Mouse (Mus musculus) heart, postnatal 0 days (tissue): ENCODE results near the gene Mrpl48. TPM values are rescaled to one million over a fixed set of nuclear protein-coding genes. Genes with fewer than 3 reads are reported as not detected.

Experiments used
- ATAC-seq: fragments of 200-750 bp; cut with Nextera tagmentation; 2 replicates; pipeline ENCODE4 v1.8.0; 2017; ENCODE audit warnings: low read depth, moderate number of reproducible peaks, moderate library complexity; ENCODE audit not compliant: insufficient read depth
- DNase-seq: peaks from one replicate; pipeline ENCODE4 v3.0.0-alpha.2; 2016; ENCODE audit warnings: low spot score
- H3K27ac ChIP-seq: fragments of 300-500 bp; sonication (generic); 2 replicates; pipeline ENCODE4 v1.5.1; 2014; ENCODE audit warnings: low read depth, mild to moderate bottlenecking
- H3K27me3 ChIP-seq: fragments of 300-500 bp; sonication (generic); 2 replicates; pipeline ENCODE4 v1.6.1; 2014; ENCODE audit warnings: low read length, mixed read lengths; ENCODE audit not compliant: control insufficient read depth, insufficient read depth
- H3K36me3 ChIP-seq: fragments of 300-500 bp; sonication (generic); replicated peaks from 2 replicates; pipeline ENCODE4 v1.6.1; 2014; ENCODE audit warnings: low read length, mixed read lengths; ENCODE audit not compliant: control insufficient read depth, insufficient read depth
- H3K4me1 ChIP-seq: fragments of 300-500 bp; sonication (generic); 2 replicates; pipeline ENCODE4 v1.6.1; 2014; ENCODE audit warnings: antibody characterized with exemption; ENCODE audit not compliant: control insufficient read depth, insufficient read depth
- H3K4me2 ChIP-seq: fragments of 300-500 bp; sonication (generic); 2 replicates; pipeline ENCODE4 v1.6.1; 2014; ENCODE audit warnings: low read depth, mild to moderate bottlenecking, low read length, moderate library complexity
- H3K4me3 ChIP-seq: fragments of 300-500 bp; sonication (generic); 2 replicates; pipeline ENCODE4 v1.5.1; 2014; ENCODE audit warnings: low read depth, low read length
- H3K9ac ChIP-seq: fragments of 300-500 bp; sonication (generic); replicated peaks from 2 replicates; pipeline ENCODE4 v1.6.1; 2014; ENCODE audit warnings: low read depth, low read length, mixed read lengths
- H3K9me3 ChIP-seq: fragments of 300-500 bp; sonication (generic); replicated peaks from 2 replicates; pipeline ENCODE4 v1.6.1; 2016; ENCODE audit warnings: low read length; ENCODE audit not compliant: control insufficient read depth
- CTCF ChIP-seq: IDR thresholded peaks from 2 replicates; pipeline ENCODE4 v1.5.1; 2016; ENCODE audit warnings: antibody characterized with exemption, control low read depth, low read depth
- EP300 ChIP-seq: IDR thresholded peaks from 2 replicates; pipeline ENCODE4 v1.6.1; 2016; ENCODE audit warnings: antibody characterized with exemption, low read depth
- WGBS: fragments of 180-500 bp; shearing (Covaris S2); extraction: QIAGEN DNeasy Blood & Tissue Kit; methylation state at CpG from one replicate; pipeline ENCODE4 v1.1.7; 2014; 5-methylcytosine and 5-hydroxymethylcytosine counted together
- polyA plus RNA-seq: library from polyadenylated mRNA; unstranded; fragments of >200 nt; fragmentation: Nextera tagmentation; extraction: Ambion mirVana; gene quantifications from 2 replicates; pipeline ENCODE4 v1.2.1, GENCODE M21; 2015
- total RNA-seq: library from RNA; depleted of rRNA; stranded (reverse); fragments of >200 nt; gene quantifications from 2 replicates; pipeline ENCODE4 v1.2.3, GENCODE M21; 2014; ENCODE audit warnings: low replicate concordance

The Mrpl48 gene
- total and polyA plus RNA-seq, 2 experiments from 2014 or later, result 32.6 to 119 TPM

DNA sequence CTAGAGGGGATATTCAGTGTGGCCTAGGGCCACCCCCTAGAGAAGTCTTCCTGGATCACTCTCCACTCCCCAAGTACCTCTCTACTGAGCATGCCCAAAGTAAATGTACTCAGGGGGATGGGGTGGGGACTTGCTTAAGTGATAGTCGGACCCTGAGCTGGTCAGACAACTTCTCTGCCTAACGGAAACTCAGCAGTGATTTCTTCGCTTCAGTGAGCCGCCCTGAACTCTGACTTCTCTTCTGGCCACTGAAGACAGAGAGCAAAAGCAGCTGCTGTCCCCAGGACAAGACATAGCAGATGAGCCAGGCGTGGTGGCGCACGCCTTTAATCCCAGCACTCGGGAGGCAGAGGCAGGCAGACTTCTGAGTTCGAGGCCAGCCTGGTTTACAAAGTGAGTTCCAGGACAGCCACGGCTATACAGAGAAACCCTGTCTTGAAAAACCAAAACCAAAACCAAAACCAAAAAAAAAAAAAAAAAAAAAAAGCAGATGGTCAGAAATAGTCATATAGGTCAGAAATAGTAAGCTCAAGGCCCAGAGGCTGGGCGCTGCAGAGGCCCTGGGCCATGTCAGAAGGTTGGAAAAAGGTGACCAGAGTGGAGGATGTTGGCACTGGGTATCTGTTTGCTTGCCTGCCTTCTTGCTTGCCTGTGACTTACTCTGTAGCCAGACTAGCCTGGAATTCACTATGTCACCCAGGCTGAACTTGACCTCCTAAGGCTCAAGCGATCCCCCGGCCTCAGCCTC lies 103.2 kb downstream of the Mrpl48 start:
- Histone ChIP-seq H3K27me3 (no peaks in the 10 kb centered on the region), H3K9ac (no peak overlapping the region), H3K4me1 (no peaks in the 10 kb centered on the region), H3K4me3 (no peak overlapping the region), H3K9me3 (no peaks in the 10 kb centered on the region), H3K27ac (no peak overlapping the region), H3K36me3 (0 out of 2 replicates have a peak, but pooled peaks cover under 1% of the 10 kb centered on the region), H3K4me2 (no peak overlapping the region)
- TF ChIP-seq CTCF, result no peak
- no peak for TF ChIP-seq EP300
- WGBS, result 75% methylated on average over 13 of the region's 13 CpGs
- no peak for ATAC-seq
- no peak for DNase-seq

GRCm38 (mm10) chr7:100503076-100503475 lies 105.0 kb downstream of the Mrpl48 start:
- H3K9ac ChIP-seq, result no peak overlapping the region
- 81% methylated on average over 5 of the region's 5 CpGs for WGBS

GRCm38 (mm10) chr7:100502374-100502922 lies 105.7 kb downstream of the Mrpl48 start:
- 68% methylated on average over 7 of the region's 7 CpGs for WGBS
- H3K9me3 ChIP-seq, result no peaks in the 10 kb centered on the region
- no peak for ATAC-seq
- 0 out of 2 replicates have a peak, but pooled peaks cover 18% of the 10 kb centered on the region for H3K36me3 ChIP-seq
- H3K4me1 ChIP-seq, result no peaks in the 10 kb centered on the region
- no peak for TF ChIP-seq EP300
- TF ChIP-seq CTCF, result no peak
- H3K27ac ChIP-seq, result no peak overlapping the region
- no peak overlapping the region for H3K4me2 ChIP-seq
- H3K9ac ChIP-seq, result no peak overlapping the region
- no peak overlapping the region for H3K4me3 ChIP-seq
- no peaks in the 10 kb centered on the region for H3K27me3 ChIP-seq
- DNase-seq, result no peak

More at GRCm38 (mm10) chr7:100503076-100503475, 105.0 kb downstream of the Mrpl48 start:
- ATAC-seq (no peak), DNase-seq (no peak)
- H3K4me3 ChIP-seq, result no peak overlapping the region
- H3K9me3 ChIP-seq, result no peaks in the 10 kb centered on the region
- no peaks in the 10 kb centered on the region for H3K27me3 ChIP-seq
- no peak overlapping the region for H3K27ac ChIP-seq
- H3K4me2 ChIP-seq, result no peak overlapping the region
- no peaks in the 10 kb centered on the region for H3K4me1 ChIP-seq
- TF ChIP-seq CTCF (no peak), EP300 (no peak)
- H3K36me3 ChIP-seq, result 0 out of 2 replicates have a peak, but pooled peaks cover 16% of the 10 kb centered on the region

DNA sequence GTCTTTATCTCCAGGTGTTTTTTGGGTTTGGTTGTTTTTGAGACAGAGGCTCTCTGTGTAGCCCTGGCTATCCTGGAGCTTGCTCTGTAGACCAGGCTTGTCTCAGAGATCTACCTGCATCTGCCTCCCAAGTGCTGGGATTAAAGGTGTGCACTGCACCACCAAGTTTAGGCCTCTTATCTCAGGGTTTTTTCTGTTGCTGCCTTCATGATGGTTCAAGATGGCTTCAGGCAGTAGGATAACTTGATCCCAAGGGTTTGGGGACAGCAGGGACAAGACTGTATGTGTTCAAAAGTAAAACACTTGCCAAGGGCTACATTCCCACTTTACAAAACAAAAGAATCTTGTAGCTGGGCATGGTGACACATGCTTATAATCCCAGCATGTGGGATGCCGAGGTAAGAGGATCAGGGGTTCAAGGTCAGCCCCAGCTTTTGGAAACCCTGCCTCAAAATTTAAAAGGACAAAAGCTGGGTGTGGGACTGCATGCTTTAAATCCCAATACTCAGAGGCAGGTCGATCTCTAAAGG lies 106.2 kb downstream of the Mrpl48 start:
- H3K4me1 ChIP-seq, result no peaks in the 10 kb centered on the region
- H3K27ac ChIP-seq, result no peak overlapping the region

GRCm38 (mm10) chr7:100501027-100501843 lies 106.9 kb downstream of the Mrpl48 start:
- DNase-seq (no peak), ATAC-seq (no peak)
- Histone ChIP-seq H3K4me2 (no peak overlapping the region), H3K9me3 (no peaks in the 10 kb centered on the region), H3K9ac (no peak overlapping the region), H3K27ac (no peak overlapping the region), H3K27me3 (no peaks in the 10 kb centered on the region), H3K4me1 (peaks cover 5% of the 10 kb centered on the region; the same call in 1 of the 2 replicates), H3K36me3 (peaks cover 25% of the 10 kb centered on the region; the same call in 1 of the 2 replicates), H3K4me3 (no peak overlapping the region)
- TF ChIP-seq EP300 (no peak), CTCF (no peak)
- WGBS, result 71% methylated on average over 6 of the region's 6 CpGs

More for the DNA sequence above, 106.2 kb downstream of the Mrpl48 start:
- no peak overlapping the region for H3K9ac ChIP-seq
- H3K9me3 ChIP-seq, result no peaks in the 10 kb centered on the region
- no peak for TF ChIP-seq CTCF
- TF ChIP-seq EP300, result no peak
- H3K27me3 ChIP-seq, result no peaks in the 10 kb centered on the region
- no peak overlapping the region for H3K4me3 ChIP-seq
- WGBS, result 55% methylated on average over 2 of the region's 2 CpGs
- no peak overlapping the region for H3K4me2 ChIP-seq
- H3K36me3 ChIP-seq, result peaks cover 23% of the 10 kb centered on the region; the same call in 1 of the 2 replicates
- ATAC-seq (no peak), DNase-seq (no peak)
